Mouse (Mus musculus) midbrain, embryonic 13.5 days (tissue): ENCODE results near the gene Ctcf. TPM values are rescaled to one million over a fixed set of nuclear protein-coding genes. Genes with fewer than 3 reads are reported as not detected.
A peak's percentile ranks its signal among the peaks of the same experiment; 100 is the strongest.
"Not testable (repeated sequence)": the region's sequence is repeated elsewhere in the genome, so short reads cannot be mapped to it uniquely, and the experiment has no call there.

Experiments
- ATAC-seq: fragments of 200-750 bp; cut with Nextera tagmentation; 2 replicates; pipeline ENCODE4 v1.8.0; 2017; ENCODE audit warnings: mild to moderate bottlenecking, moderate TSS enrichment, moderate library complexity
- H3K27ac ChIP-seq: fragments of 300-500 bp; sonication (generic); 2 replicates; pipeline ENCODE4 v1.5.1; 2015; ENCODE audit warnings: inconsistent platforms, mild to moderate bottlenecking, moderate library complexity
- H3K27me3 ChIP-seq: fragments of 300-500 bp; sonication (generic); 2 replicates; pipeline ENCODE4 v1.6.1; 2015; ENCODE audit warnings: mild to moderate bottlenecking, inconsistent platforms
- H3K36me3 ChIP-seq: fragments of 300-500 bp; sonication (generic); 2 replicates; pipeline ENCODE4 v1.6.1; 2015; ENCODE audit warnings: mild to moderate bottlenecking, inconsistent platforms
- H3K4me1 ChIP-seq: fragments of 300-500 bp; sonication (generic); replicated peaks from 2 replicates; pipeline ENCODE4 v1.6.1; 2015; ENCODE audit warnings: inconsistent platforms
- H3K4me2 ChIP-seq: fragments of 300-500 bp; sonication (generic); replicated peaks from 2 replicates; pipeline ENCODE4 v1.6.1; 2015; ENCODE audit warnings: moderate library complexity, mild to moderate bottlenecking, inconsistent platforms
- H3K4me3 ChIP-seq: fragments of 300-500 bp; sonication (generic); replicated peaks from 2 replicates; pipeline ENCODE4 v1.5.1; 2015; ENCODE audit warnings: mild to moderate bottlenecking, inconsistent platforms
- H3K9ac ChIP-seq: fragments of 300-500 bp; sonication (generic); replicated peaks from 2 replicates; pipeline ENCODE4 v1.6.1; 2015; ENCODE audit warnings: mild to moderate bottlenecking, inconsistent platforms
- H3K9me3 ChIP-seq: fragments of 300-500 bp; sonication (generic); 2 replicates; pipeline ENCODE4 v1.6.1; 2016; ENCODE audit warnings: mild to moderate bottlenecking, inconsistent platforms
- WGBS: fragments of 180-500 bp; shearing (Covaris S2); methylation state at CpG from one replicate; pipeline ENCODE4 v1.1.7; 2015; 5-methylcytosine and 5-hydroxymethylcytosine counted together
- polyA plus RNA-seq: library from polyadenylated mRNA; unstranded; fragments of >200 nt; fragmentation: Nextera tagmentation; extraction: Ambion mirVana; gene quantifications from 2 replicates; pipeline ENCODE4 v1.2.1, GENCODE M21; 2015

Gene Ctcf
- 135 and 136 TPM in 2 replicates for polyA plus RNA-seq

DNA sequence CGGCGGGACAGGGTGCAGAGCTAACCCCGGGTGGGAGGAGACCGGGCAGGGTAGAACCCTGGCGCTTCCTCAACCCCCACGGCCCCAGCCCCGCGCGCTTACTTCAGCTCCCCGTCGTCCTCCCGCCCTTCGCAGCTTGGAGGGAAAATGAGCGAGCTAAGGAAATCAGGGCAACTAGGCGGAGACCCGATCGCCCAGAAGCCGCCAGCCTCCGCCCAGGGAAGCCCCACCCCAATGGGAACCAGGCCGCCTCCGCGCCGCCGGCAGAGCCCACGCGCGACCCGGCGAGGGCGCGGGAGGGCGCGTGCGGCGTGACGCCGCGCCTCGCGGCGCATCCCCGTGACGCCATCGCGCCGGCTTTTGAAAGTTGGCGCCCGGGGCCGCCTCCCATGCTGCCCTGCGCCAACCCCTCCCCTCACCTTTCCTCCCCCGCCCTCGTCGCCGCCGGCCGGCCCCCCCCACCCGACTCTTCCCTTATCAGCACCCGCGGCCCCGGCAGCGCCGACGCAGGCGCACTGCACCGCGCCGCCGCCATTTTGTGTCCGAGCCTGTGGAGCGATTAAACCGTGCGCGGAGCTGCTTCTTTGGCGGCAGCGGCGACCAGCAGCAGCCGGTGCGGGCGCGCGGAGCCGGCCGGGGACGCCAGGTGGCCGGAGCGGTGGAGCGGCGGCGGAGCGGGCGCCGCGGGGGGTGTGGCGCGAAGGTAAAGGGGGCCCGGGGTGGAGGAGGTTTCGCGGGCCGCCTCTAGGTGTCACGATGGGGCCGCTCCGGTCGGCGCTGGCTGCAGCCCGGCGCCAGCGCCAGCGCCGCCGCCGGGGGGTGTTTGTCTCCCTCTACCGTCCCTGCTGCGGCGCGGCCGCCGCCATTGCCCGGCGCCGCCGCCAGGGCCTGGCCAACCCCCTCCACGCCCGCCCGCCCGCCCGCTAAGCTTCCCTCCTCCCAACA is at the start of gene Ctcf:
Gene Ctcf (plus strand): TSS at position 551 of the 945 bp plus-strand sequence.
- Histone ChIP-seq H3K4me1 (peaks cover 39% of the 10 kb centered on the region), H3K36me3 (peaks cover 4% of the 10 kb centered on the region; the same call in 1 of the 2 replicates), H3K9ac (peak within 1 kb of the TSS; percentile 88), H3K4me2 (peak within 1 kb of the TSS; percentile 86), H3K9me3 (no peaks in the 10 kb centered on the region), H3K27ac (peak within 1 kb of the TSS; percentile 97), H3K27me3 (no peaks in the 10 kb centered on the region), H3K4me3 (peak within 1 kb of the TSS; percentile 86)
- peak; percentile 96 for ATAC-seq
- under 1% methylated on average over 84 of the region's 126 CpGs for WGBS

DNA sequence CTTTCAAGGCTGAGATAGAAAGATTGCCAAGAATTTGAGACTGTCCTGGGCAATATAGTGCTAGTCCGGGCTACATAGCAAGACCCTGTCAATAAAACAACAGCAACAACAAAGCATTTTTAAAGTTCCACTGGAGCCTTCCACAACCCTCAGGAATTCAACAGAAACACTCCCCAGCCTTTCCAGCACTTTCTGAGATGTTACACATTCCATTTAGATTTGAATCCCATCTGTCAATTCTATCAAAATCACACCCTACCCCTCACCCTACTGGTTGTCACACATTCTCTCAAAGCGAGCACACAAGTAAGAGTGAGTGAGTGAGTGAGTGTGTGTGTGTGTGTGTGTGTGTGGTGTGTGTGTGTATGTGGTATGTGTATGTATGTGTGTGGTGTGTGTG is 43.9 kb upstream of the Ctcf start:
- WGBS: 92% methylated on average over 2 of the region's 2 CpGs
- ATAC-seq: no peak
- H3K9ac ChIP-seq: no peak overlapping the region
- H3K27me3 ChIP-seq: peaks cover 13% of the 10 kb centered on the region; the same call in 1 of the 2 replicates
- no peak overlapping the region for H3K27ac ChIP-seq
- H3K36me3 ChIP-seq: no peaks in the 10 kb centered on the region
- H3K4me1 ChIP-seq: peaks cover 8% of the 10 kb centered on the region; the same call in 1 of the 2 replicates
- no peak overlapping the region for H3K4me2 ChIP-seq
- no peaks in the 10 kb centered on the region for H3K9me3 ChIP-seq
- H3K4me3 ChIP-seq: no peak overlapping the region

DNA sequence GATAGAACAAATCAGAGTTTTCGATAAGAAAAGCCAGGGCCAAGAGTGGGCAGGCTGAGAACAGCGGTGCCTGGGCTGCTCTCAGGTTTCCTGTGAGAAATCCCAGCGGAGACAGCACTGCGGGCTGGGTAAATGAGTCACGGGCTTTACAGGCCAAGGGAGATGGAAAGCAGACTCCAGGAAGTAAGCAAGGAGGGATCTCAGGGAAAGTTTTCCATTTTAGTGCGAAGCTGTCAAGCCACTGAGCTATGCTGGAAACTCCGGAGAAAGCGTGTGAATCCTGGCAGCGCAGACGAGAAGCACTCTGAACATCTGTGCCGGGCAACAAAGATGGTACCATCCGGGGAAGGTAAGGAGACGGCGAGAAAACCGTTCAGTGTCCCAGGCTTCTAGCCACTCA is 42.5 kb upstream of the Ctcf start:
- H3K9ac ChIP-seq: no peak overlapping the region
- H3K4me3 ChIP-seq: no peak overlapping the region
- H3K4me1 ChIP-seq: peaks cover 8% of the 10 kb centered on the region; the same call in 1 of the 2 replicates
- no peak for ATAC-seq
- no peaks in the 10 kb centered on the region for H3K9me3 ChIP-seq
- H3K4me2 ChIP-seq: no peak overlapping the region
- no peak overlapping the region for H3K27ac ChIP-seq
- H3K27me3 ChIP-seq: peaks cover 13% of the 10 kb centered on the region; the same call in 1 of the 2 replicates
- H3K36me3 ChIP-seq: no peaks in the 10 kb centered on the region
- 33% methylated on average over 15 of the region's 15 CpGs for WGBS

DNA sequence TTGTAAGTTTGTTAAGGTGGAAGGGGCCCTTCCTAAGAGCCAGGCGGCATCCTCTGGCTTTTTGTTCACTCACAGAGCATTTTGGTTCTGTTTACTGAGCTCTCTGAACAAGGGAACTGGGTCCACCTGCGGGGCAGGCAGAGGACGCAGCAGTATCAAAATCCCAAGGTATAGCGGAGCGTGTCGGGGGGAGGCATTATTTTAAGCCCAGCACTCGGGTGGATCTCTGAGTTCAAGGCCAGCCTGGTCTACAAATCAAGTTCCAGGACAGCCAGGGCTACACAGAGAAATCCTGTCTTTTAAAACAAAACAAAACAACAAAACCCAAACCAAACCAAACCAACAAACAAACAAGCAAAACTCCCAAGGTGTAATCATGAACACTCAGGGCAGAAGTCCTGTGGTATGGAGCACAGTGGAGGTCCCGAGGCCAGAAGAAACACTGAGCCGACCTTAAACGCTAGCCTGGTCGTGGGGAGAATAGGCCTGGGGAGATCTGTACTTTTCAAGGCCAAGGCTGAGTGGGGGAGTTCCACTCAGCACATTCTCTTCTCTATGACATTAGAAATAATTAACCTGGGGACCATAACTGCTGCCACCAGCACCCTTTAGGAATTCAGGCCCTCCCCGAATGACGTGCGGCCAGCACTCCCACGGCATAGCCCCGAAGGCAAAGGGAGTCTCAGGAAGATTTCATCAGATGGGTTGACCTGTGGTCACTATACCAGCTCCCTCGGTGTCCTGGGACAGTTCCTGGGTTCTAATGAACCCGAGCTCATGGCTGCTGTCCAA is 41.7 kb upstream of the Ctcf start:
- peaks cover 13% of the 10 kb centered on the region; the same call in 1 of the 2 replicates for H3K27me3 ChIP-seq
- 84% methylated on average over 18 of the region's 18 CpGs for WGBS
- no peak overlapping the region for H3K9ac ChIP-seq
- no peak overlapping the region for H3K4me2 ChIP-seq
- H3K9me3 ChIP-seq: no peaks in the 10 kb centered on the region
- H3K27ac ChIP-seq: no peak overlapping the region
- H3K36me3 ChIP-seq: no peaks in the 10 kb centered on the region
- no peak for ATAC-seq
- no peak overlapping the region for H3K4me3 ChIP-seq
- peaks cover 8% of the 10 kb centered on the region; the same call in 1 of the 2 replicates for H3K4me1 ChIP-seq

DNA sequence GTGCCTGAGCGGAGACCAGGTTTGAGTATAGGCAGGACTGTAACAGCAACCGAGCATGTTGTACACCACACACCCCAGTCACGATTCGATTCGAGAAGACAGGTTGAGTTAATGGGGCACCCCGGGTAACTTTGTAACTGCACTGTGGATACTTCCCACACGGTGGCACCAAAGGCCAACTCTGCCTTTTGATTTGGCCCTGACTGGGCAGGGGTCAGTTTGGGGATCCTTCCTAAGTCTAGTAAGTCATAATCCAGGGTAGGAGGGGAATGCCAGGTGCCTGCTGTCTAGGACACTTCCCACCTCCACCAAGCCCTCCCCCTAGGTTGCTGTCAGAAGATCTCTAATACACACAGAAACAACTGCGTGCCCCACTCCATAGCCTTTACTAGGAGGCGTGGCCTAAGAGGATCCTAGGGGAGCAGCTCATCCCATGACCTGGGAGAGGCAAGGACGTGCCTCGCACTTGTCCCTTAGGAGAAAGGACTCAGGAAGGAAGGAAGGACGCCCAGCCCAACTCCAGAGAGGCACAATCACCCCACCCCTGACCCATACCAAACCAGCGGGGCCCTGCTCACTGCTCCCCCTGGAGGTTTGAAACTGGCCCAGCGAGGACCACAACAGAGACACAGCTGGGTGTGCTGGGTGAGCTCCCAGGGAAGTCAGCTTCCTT is 39.9 kb upstream of the Ctcf start:
- H3K27me3 ChIP-seq: peaks cover 13% of the 10 kb centered on the region; the same call in 1 of the 2 replicates
- WGBS: 5% methylated on average over 14 of the region's 14 CpGs
- no peaks in the 10 kb centered on the region for H3K36me3 ChIP-seq
- H3K27ac ChIP-seq: no peak overlapping the region
- peak overlapping the region; percentile 28 for H3K4me2 ChIP-seq
- peak; percentile 63 for ATAC-seq
- H3K9me3 ChIP-seq: no peaks in the 10 kb centered on the region
- peaks cover 8% of the 10 kb centered on the region; the same call in 1 of the 2 replicates for H3K4me1 ChIP-seq
- no peak overlapping the region for H3K9ac ChIP-seq
- H3K4me3 ChIP-seq: no peak overlapping the region

DNA sequence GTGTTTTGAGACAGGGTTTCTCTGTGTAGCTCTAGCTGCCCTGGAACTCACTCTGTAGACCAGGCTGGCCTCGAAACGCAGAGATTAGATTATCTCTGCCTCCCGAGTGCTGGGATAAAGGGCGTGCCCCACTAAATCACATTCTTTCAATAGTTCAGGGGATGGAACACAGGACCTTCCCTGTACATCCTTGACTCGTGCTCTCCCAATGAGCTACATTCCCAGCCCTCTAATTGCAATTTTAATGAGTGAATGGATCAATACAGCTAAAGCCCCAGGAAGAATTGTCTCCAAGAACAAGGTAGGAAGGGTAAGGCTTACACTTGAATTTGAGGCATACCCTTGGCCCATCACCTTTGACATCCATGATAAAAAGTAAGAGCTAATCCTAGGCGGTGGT is 37.6 kb upstream of the Ctcf start:
- Histone ChIP-seq H3K9ac (no peak overlapping the region), H3K4me1 (peaks cover 5% of the 10 kb centered on the region; the same call in 1 of the 2 replicates), H3K4me2 (no peak overlapping the region), H3K4me3 (no peak overlapping the region), H3K27ac (no peak overlapping the region), H3K27me3 (peaks cover 13% of the 10 kb centered on the region; the same call in 1 of the 2 replicates), H3K36me3 (no peaks in the 10 kb centered on the region), H3K9me3 (no peaks in the 10 kb centered on the region)
- ATAC-seq: no peak
- 83% methylated on average over 6 of the region's 6 CpGs for WGBS

DNA sequence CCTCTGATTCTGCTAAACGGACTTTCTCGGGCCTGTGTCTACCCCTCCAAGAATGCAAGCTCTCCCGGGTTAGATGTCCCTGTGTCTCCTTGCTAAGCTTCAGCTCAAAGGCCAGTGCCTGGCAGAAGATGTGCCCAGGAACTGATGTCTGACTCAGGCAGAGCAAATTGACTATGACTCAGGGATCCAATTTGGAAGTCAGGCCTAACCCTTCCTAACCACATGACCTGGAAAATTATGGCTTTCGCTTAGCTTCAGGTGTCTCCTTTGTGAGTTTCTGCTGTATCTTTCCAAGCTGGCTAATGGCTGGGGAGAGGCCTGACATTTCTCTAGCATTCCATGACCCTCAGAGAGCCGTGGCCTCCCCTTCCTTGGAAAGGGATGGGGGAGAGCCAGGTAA is 35.1 kb upstream of the Ctcf start:
- Histone ChIP-seq H3K27ac (no peak overlapping the region), H3K27me3 (no peaks in the 10 kb centered on the region), H3K9ac (no peak overlapping the region), H3K4me1 (peaks cover 16% of the 10 kb centered on the region), H3K36me3 (no peaks in the 10 kb centered on the region), H3K4me2 (no peak overlapping the region), H3K9me3 (no peaks in the 10 kb centered on the region), H3K4me3 (no peak overlapping the region)
- ATAC-seq: no peak
- WGBS: 72% methylated on average over 5 of the region's 5 CpGs

DNA sequence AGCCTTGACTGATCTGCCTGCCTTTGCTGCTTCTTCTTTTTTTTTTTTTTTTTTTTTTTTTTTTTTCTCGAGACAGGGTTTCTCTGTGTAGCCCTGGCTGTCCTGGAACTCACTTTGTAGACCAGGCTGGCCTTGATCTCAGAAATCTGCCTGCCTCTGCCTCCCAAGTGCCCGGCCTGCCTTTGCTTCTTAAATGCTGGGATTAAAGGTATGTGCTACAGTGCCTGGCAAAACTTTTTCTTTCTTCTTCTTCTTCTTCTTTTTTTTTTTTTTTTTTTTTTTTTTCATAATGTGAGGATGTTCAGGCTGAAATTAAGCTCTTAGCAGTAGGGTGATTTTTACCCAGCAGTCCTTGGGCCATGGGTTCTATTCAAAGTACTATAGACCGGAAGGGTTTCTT is 33.8 kb upstream of the Ctcf start:
- not testable (repeated sequence) for H3K27ac ChIP-seq, H3K36me3 ChIP-seq, H3K9ac ChIP-seq, ATAC-seq, H3K4me3 ChIP-seq, H3K27me3 ChIP-seq, H3K9me3 ChIP-seq, H3K4me2 ChIP-seq
- peaks cover 24% of the 10 kb centered on the region for H3K4me1 ChIP-seq
- WGBS: 83% methylated on average over 3 of the region's 3 CpGs

DNA sequence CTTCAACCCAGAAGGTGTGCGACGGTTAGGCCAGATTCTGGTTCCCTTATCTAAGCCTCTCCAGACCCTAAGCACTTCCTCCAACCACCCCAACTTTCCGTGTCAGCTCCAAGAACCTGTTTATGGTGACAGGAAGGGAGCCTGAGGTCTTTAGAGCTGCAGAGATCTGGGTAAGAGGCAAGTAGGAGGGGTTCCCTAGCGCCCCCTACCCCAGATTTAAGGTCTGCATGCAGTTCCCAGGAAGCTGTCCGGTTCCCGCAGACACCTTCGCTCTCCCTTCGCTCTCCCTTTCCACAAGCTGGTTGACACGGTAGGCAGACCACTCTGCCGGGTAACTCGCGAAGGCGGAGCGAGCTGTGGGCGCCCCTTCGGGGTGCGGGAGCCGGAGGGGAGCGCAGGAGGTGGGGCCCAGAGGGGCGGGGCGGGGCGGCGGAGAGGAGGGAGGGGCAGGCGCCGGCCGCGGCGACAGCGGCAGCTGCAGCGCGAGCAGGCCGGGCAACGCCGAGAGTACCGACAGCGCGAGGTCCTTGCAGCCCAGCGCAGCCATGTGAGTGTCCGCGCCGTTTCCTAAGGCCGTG is 31.5 kb upstream of the Ctcf start, which contains the start of gene Ripor1:
Gene Ripor1 (plus strand): TSS at position 452 of the 578 bp plus-strand sequence.
- Histone ChIP-seq H3K4me2 (peak within 1 kb of the TSS; percentile 90), H3K9ac (peak within 1 kb of the TSS; percentile 93), H3K27ac (peak within 1 kb of the TSS; percentile 93), H3K9me3 (no peaks in the 10 kb centered on the region), H3K36me3 (no peaks in the 10 kb centered on the region), H3K4me3 (peak within 1 kb of the TSS; percentile 90), H3K4me1 (peaks cover 32% of the 10 kb centered on the region), H3K27me3 (no peaks in the 10 kb centered on the region)
- ATAC-seq: peak; percentile 77
- WGBS: under 1% methylated on average over 30 of the region's 42 CpGs

DNA sequence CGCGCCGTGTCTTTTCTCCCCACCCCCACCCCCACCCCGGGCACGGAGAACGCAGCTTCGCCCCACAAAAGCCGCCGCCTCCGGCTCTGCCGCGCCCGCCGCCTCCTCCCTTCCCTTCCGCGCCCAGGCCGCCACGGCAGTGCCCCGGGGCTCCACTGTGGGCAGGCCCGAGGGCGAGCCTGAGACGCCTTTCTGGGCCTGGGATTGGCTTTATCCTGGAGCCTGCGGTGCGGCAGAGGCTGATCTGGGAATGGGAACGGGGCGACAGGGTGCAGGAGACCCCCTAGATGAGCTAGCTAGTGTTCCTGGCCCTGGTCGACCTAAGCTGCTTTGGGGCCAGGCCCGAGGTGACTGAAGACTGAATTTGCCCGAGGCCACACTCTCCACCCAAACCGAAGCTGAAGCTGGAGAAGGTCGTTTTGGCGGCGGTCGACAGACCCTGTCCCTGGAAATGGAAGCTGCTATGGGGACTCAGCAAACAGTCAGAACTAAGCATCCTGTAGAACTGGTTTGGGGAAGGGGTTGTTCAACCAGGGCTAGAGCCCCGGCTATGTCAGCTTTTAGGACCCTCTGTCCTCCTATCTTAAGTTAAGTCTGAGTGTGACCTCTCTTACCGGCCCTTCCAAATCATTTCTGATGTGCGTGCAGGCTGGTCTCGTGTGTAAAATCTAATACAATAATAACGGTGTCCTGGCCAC is 30.7 kb upstream of the Ctcf start:
- H3K27ac ChIP-seq: peak overlapping the region; percentile 93
- H3K4me1 ChIP-seq: peaks cover 32% of the 10 kb centered on the region
- H3K36me3 ChIP-seq: no peaks in the 10 kb centered on the region
- H3K27me3 ChIP-seq: no peaks in the 10 kb centered on the region
- H3K9ac ChIP-seq: peak overlapping the region; percentile 93
- H3K4me3 ChIP-seq: peak overlapping the region; percentile 90
- H3K9me3 ChIP-seq: no peaks in the 10 kb centered on the region
- ATAC-seq: peak; percentile 44
- WGBS: under 1% methylated on average over 24 of the region's 39 CpGs
- peak overlapping the region; percentile 90 for H3K4me2 ChIP-seq
